Mouse (Mus musculus): ENCODE measurements around the gene Gatad2b. TPM values are rescaled to one million over a fixed set of nuclear protein-coding genes. Genes with fewer than 3 reads are reported as not detected.

Gatad2b gene
- total and polyA plus RNA-seq, 2 experiments from 2014 or later, result 5.8 to 25.3 TPM

DNA sequence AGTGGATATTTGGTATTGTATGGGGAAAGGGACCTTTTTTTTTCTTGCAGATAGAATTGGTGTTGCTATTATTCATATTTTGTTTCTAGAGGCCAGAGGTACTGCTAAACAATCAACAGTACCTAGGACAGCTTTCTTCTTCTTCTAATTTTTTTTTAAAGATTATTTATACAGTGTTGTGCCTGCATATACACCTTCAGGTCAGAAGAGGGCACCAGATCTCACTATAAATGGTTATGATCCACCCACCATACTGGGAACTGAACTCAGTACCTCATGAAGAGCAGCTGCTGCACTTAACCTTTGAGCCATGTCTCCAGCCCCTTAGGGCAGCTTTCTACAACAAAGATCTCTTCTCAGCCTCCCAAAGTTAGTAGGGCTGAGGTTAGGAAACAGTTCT lies 20.4 kb downstream of the Gatad2b start:
- TF ChIP-seq EP300 (IDR thresholded peaks at IDR 0.05; ENCODE audit: low read depth), result no peak
- no peak; the same call in 1 of the 2 replicates for TF ChIP-seq CTCF (IDR thresholded peaks at IDR 0.05; ENCODE audit: low read depth)
- H3K4me2 ChIP-seq (ENCODE audit: low read depth, low read length), result no peak overlapping the region
- no peak overlapping the region for H3K27ac ChIP-seq (ENCODE audit: low read depth)
- no peak overlapping the region for H3K9ac ChIP-seq (replicated peaks; ENCODE audit: low read depth, low read length)
- ATAC-seq (ENCODE audit: insufficient read depth, low read depth) (no peak), DNase-seq (ENCODE audit: low spot score) (no peak)
- peaks cover 4% of the 10 kb centered on the region; the same call in 1 of the 2 replicates for H3K4me1 ChIP-seq (ENCODE audit: control insufficient read depth, insufficient read depth)
- H3K36me3 ChIP-seq (replicated peaks; ENCODE audit: control insufficient read depth, insufficient read depth, low read length), result no peaks in the 10 kb centered on the region
- H3K4me3 ChIP-seq (ENCODE audit: low read depth, low read length), result no peak overlapping the region
- H3K27me3 ChIP-seq (ENCODE audit: control insufficient read depth, insufficient read depth, low read length), result no peaks in the 10 kb centered on the region
- no peaks in the 10 kb centered on the region for H3K9me3 ChIP-seq (replicated peaks; ENCODE audit: control insufficient read depth, low read length)

- H3K27ac ChIP-seq (ENCODE audit: low read depth), result no peak overlapping the region
- H3K4me1 ChIP-seq (ENCODE audit: control insufficient read depth, insufficient read depth), result peaks cover 4% of the 10 kb centered on the region; the same call in 1 of the 2 replicates
- H3K36me3 ChIP-seq (replicated peaks; ENCODE audit: control insufficient read depth, insufficient read depth, low read length), result no peaks in the 10 kb centered on the region
- H3K4me3 ChIP-seq (ENCODE audit: low read depth, low read length), result no peak overlapping the region
- no peaks in the 10 kb centered on the region for H3K9me3 ChIP-seq (replicated peaks; ENCODE audit: control insufficient read depth, low read length)
- no peaks in the 10 kb centered on the region for H3K27me3 ChIP-seq (ENCODE audit: control insufficient read depth, insufficient read depth, low read length)
- no peak overlapping the region for H3K9ac ChIP-seq (replicated peaks; ENCODE audit: low read depth, low read length)
- ATAC-seq (ENCODE audit: insufficient read depth, low read depth) (no peak), DNase-seq (ENCODE audit: low spot score) (no peak)
- no peak for TF ChIP-seq CTCF (IDR thresholded peaks at IDR 0.05; ENCODE audit: low read depth)
- no peak for TF ChIP-seq EP300 (IDR thresholded peaks at IDR 0.05; ENCODE audit: low read depth)
- no peak overlapping the region for H3K4me2 ChIP-seq (ENCODE audit: low read depth, low read length)
Measured at GRCm38 (mm10) chr3:90314241-90314640, 21.3 kb downstream of the Gatad2b start.

DNA sequence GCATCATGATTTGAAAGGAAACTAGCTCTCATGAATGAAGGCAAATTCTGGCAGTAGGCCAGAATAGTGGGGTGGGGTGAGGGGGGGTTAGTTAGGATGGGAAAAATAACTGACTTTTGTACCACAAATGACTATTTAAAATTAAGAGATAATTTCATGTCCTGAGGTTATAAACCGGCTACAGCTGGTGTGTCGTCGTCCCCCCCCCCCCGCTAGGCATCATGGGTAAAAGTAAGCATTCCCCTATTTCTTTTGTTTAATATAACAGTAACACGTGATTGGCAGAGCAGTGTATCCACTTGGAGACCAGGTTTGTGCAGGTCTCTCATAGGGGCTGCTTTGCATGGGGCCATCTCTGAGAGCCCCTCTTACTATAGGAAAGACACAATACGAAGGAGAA lies 29.3 kb downstream of the Gatad2b start:
- Histone ChIP-seq H3K4me2 (ENCODE audit: low read depth, low read length) (peak overlapping the region; percentile 22), H3K27ac (ENCODE audit: low read depth) (peak overlapping the region; percentile 38), H3K9ac (replicated peaks; ENCODE audit: low read depth, low read length) (peak overlapping the region; percentile 20; the same call in 1 of the 2 replicates), H3K9me3 (replicated peaks; ENCODE audit: control insufficient read depth, low read length) (no peaks in the 10 kb centered on the region), H3K36me3 (replicated peaks; ENCODE audit: control insufficient read depth, insufficient read depth, low read length) (no peaks in the 10 kb centered on the region), H3K27me3 (ENCODE audit: control insufficient read depth, insufficient read depth, low read length) (no peaks in the 10 kb centered on the region), H3K4me1 (ENCODE audit: control insufficient read depth, insufficient read depth) (peaks cover 20% of the 10 kb centered on the region), H3K4me3 (ENCODE audit: low read depth, low read length) (no peak overlapping the region)
- TF ChIP-seq EP300 (IDR thresholded peaks at IDR 0.05; ENCODE audit: low read depth) (no peak), CTCF (IDR thresholded peaks at IDR 0.05; ENCODE audit: low read depth) (no peak)
- ATAC-seq (ENCODE audit: insufficient read depth, low read depth) (no peak), DNase-seq (ENCODE audit: low spot score) (no peak)
- WGBS, result 39% methylated on average over 6 of the region's 6 CpGs

- H3K36me3 ChIP-seq (replicated peaks; ENCODE audit: control insufficient read depth, insufficient read depth, low read length), result no peaks in the 10 kb centered on the region
- ATAC-seq (ENCODE audit: insufficient read depth, low read depth) (peak; percentile 83), DNase-seq (ENCODE audit: low spot score) (peak; percentile 86)
- WGBS, result 6% methylated on average over 5 of the region's 5 CpGs
- 0 out of 2 replicates have a peak overlapping the region, but pooled peaks have one; percentile 4 for H3K9ac ChIP-seq (replicated peaks; ENCODE audit: low read depth, low read length)
- H3K4me1 ChIP-seq (ENCODE audit: control insufficient read depth, insufficient read depth), result peaks cover 20% of the 10 kb centered on the region
- H3K4me3 ChIP-seq (ENCODE audit: low read depth, low read length), result peak overlapping the region; percentile 8
- H3K4me2 ChIP-seq (ENCODE audit: low read depth, low read length), result peak overlapping the region; percentile 22; the same call in 1 of the 2 replicates
- peak overlapping the region; percentile 54 for H3K27ac ChIP-seq (ENCODE audit: low read depth)
- TF ChIP-seq CTCF (IDR thresholded peaks at IDR 0.05; ENCODE audit: low read depth) (no peak), EP300 (IDR thresholded peaks at IDR 0.05; ENCODE audit: low read depth) (no peak)
- no peaks in the 10 kb centered on the region for H3K9me3 ChIP-seq (replicated peaks; ENCODE audit: control insufficient read depth, low read length)
- no peaks in the 10 kb centered on the region for H3K27me3 ChIP-seq (ENCODE audit: control insufficient read depth, insufficient read depth, low read length)
Measured at GRCm38 (mm10) chr3:90323119-90323518, 30.1 kb downstream of the Gatad2b start.

GRCm38 (mm10) chr3:90332485-90332884 lies 39.5 kb downstream of the Gatad2b start:
- H3K4me1 ChIP-seq (ENCODE audit: control insufficient read depth, insufficient read depth), result no peaks in the 10 kb centered on the region
- DNase-seq (ENCODE audit: low spot score) (no peak), ATAC-seq (ENCODE audit: insufficient read depth, low read depth) (no peak)
- H3K9me3 ChIP-seq (replicated peaks; ENCODE audit: control insufficient read depth, low read length), result no peaks in the 10 kb centered on the region
- H3K27ac ChIP-seq (ENCODE audit: low read depth), result no peak overlapping the region
- 78% methylated on average over 5 of the region's 5 CpGs for WGBS
- H3K9ac ChIP-seq (replicated peaks; ENCODE audit: low read depth, low read length), result no peak overlapping the region
- no peaks in the 10 kb centered on the region for H3K27me3 ChIP-seq (ENCODE audit: control insufficient read depth, insufficient read depth, low read length)
- no peaks in the 10 kb centered on the region for H3K36me3 ChIP-seq (replicated peaks; ENCODE audit: control insufficient read depth, insufficient read depth, low read length)
- no peak for TF ChIP-seq CTCF (IDR thresholded peaks at IDR 0.05; ENCODE audit: low read depth)
- no peak for TF ChIP-seq EP300 (IDR thresholded peaks at IDR 0.05; ENCODE audit: low read depth)
- no peak overlapping the region for H3K4me2 ChIP-seq (ENCODE audit: low read depth, low read length)
- no peak overlapping the region for H3K4me3 ChIP-seq (ENCODE audit: low read depth, low read length)

DNA sequence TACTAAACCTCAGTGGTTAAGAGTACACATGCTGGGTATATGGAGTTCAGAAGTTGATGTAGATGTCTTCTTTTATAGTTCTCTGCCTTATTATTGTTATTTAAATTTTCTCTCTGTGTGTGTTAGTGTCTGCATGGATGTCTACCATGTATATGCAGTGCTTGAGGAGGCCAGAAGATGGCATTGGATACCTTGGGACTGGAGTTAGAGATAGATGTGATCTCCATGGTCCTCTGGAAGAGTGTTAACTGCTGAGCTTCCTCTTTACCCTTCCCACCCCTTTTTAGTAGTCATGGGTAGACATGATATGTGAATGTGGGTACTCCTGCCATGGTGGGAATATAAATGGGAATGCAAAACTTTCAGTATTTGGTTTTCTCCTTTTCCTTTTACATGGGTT lies 42.5 kb downstream of the Gatad2b start:
- DNase-seq (ENCODE audit: low spot score) (no peak), ATAC-seq (ENCODE audit: insufficient read depth, low read depth) (no peak)
- H3K27ac ChIP-seq (ENCODE audit: low read depth), result no peak overlapping the region
- no peak overlapping the region for H3K9ac ChIP-seq (replicated peaks; ENCODE audit: low read depth, low read length)
- no peak overlapping the region for H3K4me3 ChIP-seq (ENCODE audit: low read depth, low read length)
- H3K4me1 ChIP-seq (ENCODE audit: control insufficient read depth, insufficient read depth), result no peaks in the 10 kb centered on the region
- no peaks in the 10 kb centered on the region for H3K9me3 ChIP-seq (replicated peaks; ENCODE audit: control insufficient read depth, low read length)
- no peak overlapping the region for H3K4me2 ChIP-seq (ENCODE audit: low read depth, low read length)
- no peaks in the 10 kb centered on the region for H3K27me3 ChIP-seq (ENCODE audit: control insufficient read depth, insufficient read depth, low read length)
- H3K36me3 ChIP-seq (replicated peaks; ENCODE audit: control insufficient read depth, insufficient read depth, low read length), result no peaks in the 10 kb centered on the region
- TF ChIP-seq EP300 (IDR thresholded peaks at IDR 0.05; ENCODE audit: low read depth), result no peak
- TF ChIP-seq CTCF (IDR thresholded peaks at IDR 0.05; ENCODE audit: low read depth), result 0 out of 2 replicates have a peak, but pooled peaks have one; percentile 5

All from heart, postnatal 0 days (tissue).